Mouse (Mus musculus) hematopoietic stem cell, adult 5-6 weeks (primary cell): Measurements from ENCODE around the gene Dtnbp1. TPM values are rescaled to one million over a fixed set of nuclear protein-coding genes. Genes with fewer than 3 reads are reported as not detected.

Source experiments
- ATAC-seq, 2 experiments: fragments of 125-278 bp in 1 of 2; replicated peaks in 1 of 2; 2 replicates each; pipeline ENCODE4 v1.8.0; 2016 to 2017; ENCODE audit warnings: inconsistent platforms in 2 of 2, mild to moderate bottlenecking in 2 of 2, moderate number of reproducible peaks in 2 of 2, low read depth in 1 of 2, moderate TSS enrichment in 1 of 2; ENCODE audit not compliant: low FRiP score in 2 of 2, poor library complexity in 2 of 2, severe bottlenecking in 2 of 2, insufficient read depth in 1 of 2, low TSS enrichment in 1 of 2
- total RNA-seq: library from RNA; stranded (forward); fragments of 172-1452, 232-1000 nt; gene quantifications from 2 replicates; pipeline ENCODE4 v1.2.3, GENCODE M21; 2017

The Dtnbp1 gene
- total RNA-seq = 105 and 121 TPM in 2 replicates

GRCm38 (mm10) chr13:45001911-45002615 lies at the start of gene Dtnbp1:
Dtnbp1 (minus strand) TSS chr13:45002147.
- peak in 1 of 2 experiments; percentile 43; a peak in 2 of 4 replicates for ATAC-seq

- ATAC-seq = no peak
Measured at GRCm38 (mm10) chr13:45049261-45050020, 47.5 kb upstream of the Dtnbp1 start.

GRCm38 (mm10) chr13:45043466-45043865 lies 41.5 kb upstream of the Dtnbp1 start:
- ATAC-seq = no peak

- no peak for ATAC-seq
Measured at GRCm38 (mm10) chr13:45040741-45041140, 38.8 kb upstream of the Dtnbp1 start.

- 0 out of 4 replicates have a peak, but pooled peaks of 1 of the 2 experiments have one; percentile 49 for ATAC-seq
Measured at GRCm38 (mm10) chr13:45040195-45040594, 38.2 kb upstream of the Dtnbp1 start.

GRCm38 (mm10) chr13:45036417-45036816 lies 34.5 kb upstream of the Dtnbp1 start:
- no peak for ATAC-seq

GRCm38 (mm10) chr13:45034759-45035158 lies 32.8 kb upstream of the Dtnbp1 start:
- ATAC-seq = no peak

- no peak for ATAC-seq
Measured at GRCm38 (mm10) chr13:45033360-45033759, 31.4 kb upstream of the Dtnbp1 start.

GRCm38 (mm10) chr13:45032484-45032883 lies 30.5 kb upstream of the Dtnbp1 start:
- ATAC-seq = no peak

GRCm38 (mm10) chr13:45031748-45032147 lies 29.8 kb upstream of the Dtnbp1 start:
- ATAC-seq = peak; percentile 63 to 73

- no peak for ATAC-seq
Measured at GRCm38 (mm10) chr13:45031314-45031713, 29.4 kb upstream of the Dtnbp1 start.

GRCm38 (mm10) chr13:45030830-45031229 lies 28.9 kb upstream of the Dtnbp1 start:
- peak; percentile 95 to 100 for ATAC-seq

GRCm38 (mm10) chr13:45029791-45030190 lies 27.8 kb upstream of the Dtnbp1 start:
- ATAC-seq = no peak

- no peak for ATAC-seq
Measured at GRCm38 (mm10) chr13:45026291-45026690, 24.3 kb upstream of the Dtnbp1 start.

- ATAC-seq = no peak
Measured at GRCm38 (mm10) chr13:45024821-45025220, 22.9 kb upstream of the Dtnbp1 start.

- no peak for ATAC-seq
Measured at GRCm38 (mm10) chr13:45023356-45024150, 21.6 kb upstream of the Dtnbp1 start.

- no peak; a peak in 1 of 4 replicates for ATAC-seq
Measured at GRCm38 (mm10) chr13:45008150-45008549, 6.2 kb upstream of the Dtnbp1 start.

- no peak for ATAC-seq
Measured at GRCm38 (mm10) chr13:45007726-45008125, 5.8 kb upstream of the Dtnbp1 start.
